Mouse (Mus musculus): ENCODE measurements around the gene Mlh3.

The Mlh3 gene

DNA sequence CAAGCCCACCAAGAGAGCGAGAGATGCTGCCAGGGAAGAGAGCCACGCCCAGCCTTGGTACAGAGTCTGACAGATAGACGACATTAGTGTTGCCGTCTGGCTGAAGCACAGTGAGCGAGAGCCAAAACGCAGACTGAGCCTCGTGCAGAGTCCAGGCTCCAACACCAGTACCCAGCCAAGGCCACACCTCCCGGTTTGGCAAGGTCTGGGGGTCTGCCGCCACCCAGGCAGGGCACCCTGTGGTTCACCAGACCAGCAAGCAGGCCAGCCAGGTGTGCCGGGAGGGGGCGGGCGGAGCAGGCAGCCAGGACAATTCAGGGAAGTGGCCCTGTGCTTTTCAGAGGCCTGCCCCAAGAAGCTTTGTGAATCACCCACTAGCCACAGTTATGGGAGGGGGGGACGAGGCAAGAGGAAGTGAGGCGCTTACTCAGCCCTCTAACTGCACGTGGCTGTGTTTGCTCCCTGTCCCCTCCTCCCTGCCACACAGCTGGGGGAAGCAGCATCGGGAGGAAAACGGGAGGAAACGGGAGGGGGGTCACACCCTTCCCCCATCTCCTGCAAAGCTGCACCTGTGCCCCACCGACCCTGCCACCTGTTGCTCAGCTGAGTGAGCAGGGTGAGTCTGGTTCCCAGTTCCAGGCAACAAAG lies 77.8 kb downstream of the Mlh3 start:
- peak; percentile 15 for DNase-seq (ENCODE audit: low spot score)

DNA sequence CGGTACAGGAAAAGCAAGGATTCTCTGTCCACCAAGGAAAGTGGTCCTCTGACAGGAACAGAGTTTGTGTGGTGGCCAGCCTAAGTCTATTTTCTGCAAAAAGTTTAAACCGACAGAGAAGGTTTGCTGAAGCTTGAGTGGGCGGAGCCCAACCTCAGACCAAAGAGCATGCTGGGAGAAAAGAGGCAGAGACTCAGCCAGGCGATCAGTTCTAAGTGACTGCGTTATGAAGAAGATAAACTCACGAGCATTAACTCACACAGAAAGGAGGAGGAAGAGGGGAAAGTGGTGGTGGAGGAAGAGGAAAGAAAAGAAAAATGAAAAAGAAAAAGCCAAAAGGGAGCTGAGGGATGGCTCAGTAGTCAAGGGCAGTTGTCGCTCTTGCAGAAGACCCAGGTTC lies 80.1 kb downstream of the Mlh3 start:
- DNase-seq (ENCODE audit: low spot score): no peak

GRCm38 (mm10) chr12:85186361-85186760 lies 84.0 kb downstream of the Mlh3 start:
- DNase-seq (ENCODE audit: low spot score): no peak

DNA sequence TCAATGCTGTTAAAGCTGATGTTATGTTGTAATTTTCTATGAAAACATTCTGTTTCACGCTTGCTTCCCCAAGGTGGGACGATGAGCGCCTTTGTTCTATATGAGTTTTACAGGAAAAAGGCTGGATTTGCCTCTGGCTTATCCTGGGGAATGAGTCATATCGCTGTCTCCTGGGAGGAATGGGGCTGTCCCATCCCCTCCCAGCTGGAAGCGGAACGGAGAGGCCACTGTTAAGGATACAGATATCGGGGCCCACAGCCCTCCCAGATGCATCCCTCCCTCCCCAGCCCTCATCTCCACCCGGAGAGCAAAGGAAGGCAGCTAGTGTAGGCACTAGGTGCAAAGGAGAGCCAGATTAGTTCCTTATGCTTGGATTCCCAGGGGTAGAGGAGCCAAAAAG lies 84.6 kb downstream of the Mlh3 start:
- DNase-seq (ENCODE audit: low spot score): no peak

All from ovary, adult 18-20 months (tissue).